Mouse (Mus musculus): Measurements from ENCODE around the gene Gm44502.

DNA sequence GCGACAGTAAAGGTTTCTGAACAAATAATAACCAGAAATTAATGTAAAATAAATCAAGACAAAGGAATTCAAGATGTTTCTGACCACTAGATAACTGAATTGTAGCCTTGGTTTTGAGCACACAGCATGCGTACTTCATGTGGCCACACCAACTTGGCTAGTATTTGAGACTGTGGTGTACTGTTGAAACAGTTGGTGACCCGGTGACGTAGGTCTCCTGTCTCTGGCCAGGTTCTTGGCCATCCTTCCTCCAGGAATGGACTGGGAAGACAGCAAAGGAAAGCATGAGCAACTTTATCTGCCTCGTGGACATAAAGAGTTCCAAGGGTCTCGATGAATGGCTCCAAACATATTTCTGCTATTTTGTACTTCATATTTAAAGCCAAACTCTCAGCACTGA lies 2.3 kb upstream of the Gm44502 start:
- TF ChIP-seq POLR2A (IDR thresholded peaks at IDR 0.05; ENCODE audit: insufficient read depth, low read depth, low read length) (no peak), CTCF (IDR thresholded peaks at IDR 0.05) (no peak), EP300 (IDR thresholded peaks at IDR 0.05; ENCODE audit: insufficient read depth, low read depth, low read length) (no peak)
